Mouse (Mus musculus) embryonic facial prominence, embryonic 12.5 days (tissue): ENCODE data around the gene Kcng4. TPM values are rescaled to one million over a fixed set of nuclear protein-coding genes. Genes with fewer than 3 reads are reported as not detected.
A peak's percentile ranks its signal among the peaks of the same experiment; 100 is the strongest.

Source experiments
- ATAC-seq: fragments of 200-750 bp; cut with Nextera tagmentation; 2 replicates; pipeline ENCODE4 v1.8.0; 2017; ENCODE audit not compliant: insufficient number of reproducible peaks, insufficient read depth, low FRiP score, low TSS enrichment
- H3K27ac ChIP-seq: fragments of 300-500 bp; sonication (generic); 2 replicates; pipeline ENCODE4 v1.5.1; 2016; ENCODE audit warnings: mild to moderate bottlenecking
- H3K27me3 ChIP-seq: fragments of 300-500 bp; sonication (generic); 2 replicates; pipeline ENCODE4 v1.6.1; 2016; ENCODE audit warnings: mild to moderate bottlenecking, moderate library complexity
- H3K36me3 ChIP-seq: fragments of 300-500 bp; sonication (generic); 2 replicates; pipeline ENCODE4 v1.6.1; 2016; ENCODE audit warnings: mild to moderate bottlenecking
- H3K4me1 ChIP-seq: fragments of 300-500 bp; sonication (generic); 2 replicates; pipeline ENCODE4 v1.6.1; 2016
- H3K4me2 ChIP-seq: fragments of 300-500 bp; sonication (generic); replicated peaks from 2 replicates; pipeline ENCODE4 v1.6.1; 2016; ENCODE audit warnings: mild to moderate bottlenecking, moderate library complexity
- H3K4me3 ChIP-seq: fragments of 300-500 bp; sonication (generic); 2 replicates; pipeline ENCODE4 v1.5.1; 2016; ENCODE audit warnings: mild to moderate bottlenecking
- H3K9ac ChIP-seq: fragments of 300-500 bp; sonication (generic); 2 replicates; pipeline ENCODE4 v1.6.1; 2016; ENCODE audit warnings: mild to moderate bottlenecking, moderate library complexity
- H3K9me3 ChIP-seq: fragments of 300-500 bp; sonication (generic); 2 replicates; pipeline ENCODE4 v1.6.1; 2016; ENCODE audit warnings: mild to moderate bottlenecking, moderate library complexity
- WGBS: fragments of 180-500 bp; shearing (Covaris S2); methylation state at CpG from one replicate; pipeline ENCODE4 v1.1.7; 2016; 5-methylcytosine and 5-hydroxymethylcytosine counted together
- polyA plus RNA-seq: library from polyadenylated mRNA; unstranded; fragments of >200 nt; fragmentation: Nextera tagmentation; extraction: Ambion mirVana; gene quantifications from 2 replicates; pipeline ENCODE4 v1.2.1, GENCODE M21; 2016

The Kcng4 gene
- 0.08 and 0.11 TPM in 2 replicates for polyA plus RNA-seq

- Histone ChIP-seq H3K9ac (no peak within 1 kb of the TSS), H3K9me3 (no peaks in the 10 kb centered on the region), H3K4me3 (no peak within 1 kb of the TSS), H3K27ac (peak within 1 kb of the TSS; percentile 14; the same call in 1 of the 2 replicates), H3K36me3 (no peaks in the 10 kb centered on the region), H3K4me1 (peaks cover 21% of the 10 kb centered on the region), H3K27me3 (peaks cover 27% of the 10 kb centered on the region), H3K4me2 (no peak within 1 kb of the TSS)
- 36% methylated on average over 6 of the region's 6 CpGs for WGBS
- ATAC-seq = no peak
Measured at GRCm38 (mm10) chr8:119635378-119635777, at the start of gene Kcng4. Kcng4 (minus strand) TSS chr8:119635680.

GRCm38 (mm10) chr8:119679184-119679583 is 43.7 kb upstream of the Kcng4 start:
- no peak overlapping the region for H3K9ac ChIP-seq
- ATAC-seq = no peak
- 65% methylated on average over 14 of the region's 14 CpGs for WGBS

GRCm38 (mm10) chr8:119678138-119678843 is 42.8 kb upstream of the Kcng4 start:
- H3K9me3 ChIP-seq = no peaks in the 10 kb centered on the region
- H3K9ac ChIP-seq = no peak overlapping the region
- no peak overlapping the region for H3K27ac ChIP-seq
- 6% methylated on average over 18 of the region's 18 CpGs for WGBS
- peak overlapping the region; percentile 37 for H3K4me2 ChIP-seq
- H3K4me3 ChIP-seq = peak overlapping the region; percentile 17; the same call in 1 of the 2 replicates
- no peaks in the 10 kb centered on the region for H3K36me3 ChIP-seq
- H3K27me3 ChIP-seq = no peaks in the 10 kb centered on the region
- ATAC-seq = no peak
- 0 out of 2 replicates have a peak, but pooled peaks cover 3% of the 10 kb centered on the region for H3K4me1 ChIP-seq

More at GRCm38 (mm10) chr8:119679184-119679583, 43.7 kb upstream of the Kcng4 start:
- Histone ChIP-seq H3K36me3 (no peaks in the 10 kb centered on the region), H3K27ac (no peak overlapping the region), H3K4me2 (no peak overlapping the region), H3K4me3 (no peak overlapping the region), H3K9me3 (no peaks in the 10 kb centered on the region), H3K27me3 (no peaks in the 10 kb centered on the region), H3K4me1 (0 out of 2 replicates have a peak, but pooled peaks cover 3% of the 10 kb centered on the region)

- WGBS = 25% methylated on average over 8 of the region's 8 CpGs
- ATAC-seq = no peak
- Histone ChIP-seq H3K9ac (no peak overlapping the region), H3K27ac (no peak overlapping the region), H3K4me2 (no peak overlapping the region), H3K36me3 (no peaks in the 10 kb centered on the region), H3K9me3 (no peaks in the 10 kb centered on the region), H3K27me3 (no peaks in the 10 kb centered on the region; the same call in 1 of the 2 replicates), H3K4me3 (no peak overlapping the region), H3K4me1 (0 out of 2 replicates have a peak, but pooled peaks cover 3% of the 10 kb centered on the region)
Measured at GRCm38 (mm10) chr8:119676389-119676788, 40.9 kb upstream of the Kcng4 start.

- WGBS = 55% methylated on average over 5 of the region's 5 CpGs
- no peak for ATAC-seq
- H3K4me2 ChIP-seq = no peak overlapping the region
Measured at GRCm38 (mm10) chr8:119675457-119675856, 40.0 kb upstream of the Kcng4 start.

GRCm38 (mm10) chr8:119673976-119674555 is 38.6 kb upstream of the Kcng4 start:
- H3K4me1 ChIP-seq = 0 out of 2 replicates have a peak, but pooled peaks cover 3% of the 10 kb centered on the region
- no peak overlapping the region for H3K9ac ChIP-seq
- H3K4me3 ChIP-seq = no peak overlapping the region
- 80% methylated on average over 11 of the region's 11 CpGs for WGBS
- no peak overlapping the region for H3K27ac ChIP-seq
- no peak for ATAC-seq
- H3K4me2 ChIP-seq = no peak overlapping the region
- no peaks in the 10 kb centered on the region for H3K9me3 ChIP-seq
- no peaks in the 10 kb centered on the region for H3K36me3 ChIP-seq
- H3K27me3 ChIP-seq = no peaks in the 10 kb centered on the region; the same call in 1 of the 2 replicates

More at GRCm38 (mm10) chr8:119675457-119675856, 40.0 kb upstream of the Kcng4 start:
- Histone ChIP-seq H3K4me1 (0 out of 2 replicates have a peak, but pooled peaks cover 3% of the 10 kb centered on the region), H3K27ac (no peak overlapping the region), H3K4me3 (no peak overlapping the region), H3K9ac (no peak overlapping the region), H3K27me3 (no peaks in the 10 kb centered on the region; the same call in 1 of the 2 replicates), H3K36me3 (no peaks in the 10 kb centered on the region), H3K9me3 (no peaks in the 10 kb centered on the region)

GRCm38 (mm10) chr8:119670419-119671091 is 35.1 kb upstream of the Kcng4 start:
- no peak for ATAC-seq
- Histone ChIP-seq H3K4me2 (no peak overlapping the region), H3K9ac (no peak overlapping the region), H3K4me3 (no peak overlapping the region), H3K9me3 (no peaks in the 10 kb centered on the region), H3K27ac (no peak overlapping the region), H3K4me1 (no peaks in the 10 kb centered on the region), H3K36me3 (no peaks in the 10 kb centered on the region), H3K27me3 (peaks cover 9% of the 10 kb centered on the region)
- 64% methylated on average over 16 of the region's 16 CpGs for WGBS

GRCm38 (mm10) chr8:119669284-119669683 is 33.8 kb upstream of the Kcng4 start:
- no peak for ATAC-seq
- 54% methylated on average over 12 of the region's 12 CpGs for WGBS
- no peak overlapping the region for H3K4me3 ChIP-seq
- no peaks in the 10 kb centered on the region for H3K36me3 ChIP-seq
- no peak overlapping the region for H3K9ac ChIP-seq
- no peak overlapping the region for H3K27ac ChIP-seq
- peaks cover 9% of the 10 kb centered on the region for H3K27me3 ChIP-seq
- no peaks in the 10 kb centered on the region for H3K4me1 ChIP-seq
- no peak overlapping the region for H3K4me2 ChIP-seq
- H3K9me3 ChIP-seq = no peaks in the 10 kb centered on the region

- Histone ChIP-seq H3K9ac (no peak overlapping the region), H3K27ac (no peak overlapping the region), H3K27me3 (peaks cover 9% of the 10 kb centered on the region), H3K36me3 (no peaks in the 10 kb centered on the region), H3K4me3 (no peak overlapping the region), H3K4me2 (no peak overlapping the region), H3K9me3 (no peaks in the 10 kb centered on the region), H3K4me1 (no peaks in the 10 kb centered on the region)
- ATAC-seq = no peak
- WGBS = 69% methylated on average over 9 of the region's 9 CpGs
Measured at GRCm38 (mm10) chr8:119668447-119668846, 33.0 kb upstream of the Kcng4 start.

- Histone ChIP-seq H3K36me3 (no peaks in the 10 kb centered on the region), H3K9me3 (no peaks in the 10 kb centered on the region), H3K4me3 (no peak within 1 kb of the TSS), H3K9ac (no peak within 1 kb of the TSS), H3K27ac (no peak within 1 kb of the TSS), H3K27me3 (peaks cover 9% of the 10 kb centered on the region), H3K4me1 (no peaks in the 10 kb centered on the region), H3K4me2 (no peak within 1 kb of the TSS)
- 19% methylated on average over 14 of the region's 14 CpGs for WGBS
- no peak for ATAC-seq
Measured at GRCm38 (mm10) chr8:119666219-119666951, 30.9 kb upstream of the Kcng4 start, which contains the start of gene Wfdc1. Wfdc1 (plus strand) TSS chr8:119666365.

- no peaks in the 10 kb centered on the region for H3K36me3 ChIP-seq
- peaks cover 7% of the 10 kb centered on the region; the same call in 1 of the 2 replicates for H3K4me1 ChIP-seq
- no peak overlapping the region for H3K27ac ChIP-seq
- ATAC-seq = no peak
- H3K27me3 ChIP-seq = peaks cover 9% of the 10 kb centered on the region
- no peak overlapping the region for H3K4me3 ChIP-seq
- 80% methylated on average over 6 of the region's 6 CpGs for WGBS
- H3K9me3 ChIP-seq = no peaks in the 10 kb centered on the region
- no peak overlapping the region for H3K9ac ChIP-seq
- H3K4me2 ChIP-seq = no peak overlapping the region
Measured at GRCm38 (mm10) chr8:119665270-119665669, 29.8 kb upstream of the Kcng4 start.
